Mouse (Mus musculus): ENCODE measurements around the gene Cdh4. TPM values are rescaled to one million over a fixed set of nuclear protein-coding genes. Genes with fewer than 3 reads are reported as not detected.

Cdh4 gene
- polyA plus RNA-seq, 1 experiment from 2014 or later, result 1.1 TPM

- Histone ChIP-seq H3K36me3 (ENCODE audit: control insufficient read depth, insufficient read depth, low read length) (no peaks in the 10 kb centered on the region), H3K4me1 (ENCODE audit: control insufficient read depth in 2 of 2, insufficient read depth in 2 of 2, low read length in 2 of 2) (no peaks in the 10 kb centered on the region; a peak in 1 of 4 replicates), H3K27ac (replicated peaks in 1 of 2; ENCODE audit: control insufficient read depth in 1 of 2, insufficient read depth in 1 of 2, low read depth in 2 of 2, low read length in 2 of 2) (no peak overlapping the region), H3K27me3 (ENCODE audit: control insufficient read depth, insufficient read depth, low read length) (no peaks in the 10 kb centered on the region), H3K9ac (ENCODE audit: low read length) (no peak overlapping the region), H3K4me2 (ENCODE audit: low read length) (no peak overlapping the region), H3K4me3 (ENCODE audit: control insufficient read depth in 1 of 2, insufficient read depth in 1 of 2, low read depth in 1 of 2, low read length in 2 of 2) (no peak overlapping the region), H3K9me3 (ENCODE audit: control insufficient read depth, low read length) (no peaks in the 10 kb centered on the region)
- ATAC-seq (ENCODE audit: insufficient number of reproducible peaks, insufficient read depth, low FRiP score, low read depth), result no peak
- WGBS, result 66% methylated on average over 3 of the region's 3 CpGs
These were observed 136.1 kb downstream of the Cdh4 start for GRCm38 (mm10) chr2:179578329-179578728.

DNA sequence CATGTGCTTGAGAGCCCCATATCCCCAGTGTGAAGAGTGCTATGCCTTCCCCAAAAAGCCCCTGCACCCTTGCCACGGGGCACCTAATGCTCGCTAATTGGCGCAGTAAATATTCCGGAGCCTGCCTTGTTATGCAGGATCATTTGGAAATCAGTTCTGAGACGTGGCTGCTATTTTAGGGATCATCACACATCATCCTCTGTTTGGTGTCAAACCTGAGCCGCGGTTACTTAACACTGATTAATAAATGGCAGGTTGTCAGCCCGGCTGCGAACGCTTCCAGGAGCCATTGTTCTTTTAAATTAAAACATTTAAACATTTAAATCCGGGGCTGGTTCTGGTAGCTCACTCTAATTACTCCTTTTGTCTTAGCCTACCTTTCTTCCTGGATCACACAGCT is 136.6 kb downstream of the Cdh4 start:
- ATAC-seq (ENCODE audit: insufficient number of reproducible peaks, insufficient read depth, low FRiP score, low read depth), result no peak
- WGBS, result 72% methylated on average over 11 of the region's 11 CpGs
- H3K9ac ChIP-seq (ENCODE audit: low read length), result no peak overlapping the region

DNA sequence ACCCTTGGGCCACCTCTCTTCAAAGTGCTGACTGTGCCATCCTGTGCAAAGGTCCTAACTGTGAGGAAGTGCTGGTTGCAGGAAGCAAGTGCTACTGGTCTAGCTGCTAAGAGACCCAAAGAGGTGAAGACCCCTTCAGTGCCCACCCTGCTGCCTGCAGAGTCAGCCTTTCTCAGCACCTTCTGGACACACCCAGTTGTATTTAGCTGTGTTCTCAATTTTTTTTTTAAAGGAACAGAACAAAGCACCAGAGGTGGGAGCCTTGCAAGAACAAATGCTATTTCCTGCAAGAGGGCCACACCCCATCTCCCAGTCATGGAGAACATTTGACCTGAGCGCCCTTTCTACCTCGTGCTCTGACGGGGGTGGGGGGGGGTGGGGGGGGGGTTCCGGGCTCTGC is 138.2 kb downstream of the Cdh4 start:
- H3K4me3 ChIP-seq (ENCODE audit: control insufficient read depth in 1 of 2, insufficient read depth in 1 of 2, low read depth in 1 of 2, low read length in 2 of 2), result no peak overlapping the region
- no peak overlapping the region for H3K9ac ChIP-seq (ENCODE audit: low read length)
- no peaks in the 10 kb centered on the region for H3K9me3 ChIP-seq (ENCODE audit: control insufficient read depth, low read length)
- no peak overlapping the region for H3K4me2 ChIP-seq (ENCODE audit: low read length)
- WGBS, result 57% methylated on average over 4 of the region's 4 CpGs
- no peak overlapping the region for H3K27ac ChIP-seq (replicated peaks in 1 of 2; ENCODE audit: control insufficient read depth in 1 of 2, insufficient read depth in 1 of 2, low read depth in 2 of 2, low read length in 2 of 2)
- ATAC-seq (ENCODE audit: insufficient number of reproducible peaks, insufficient read depth, low FRiP score, low read depth), result no peak
- H3K4me1 ChIP-seq (ENCODE audit: control insufficient read depth in 2 of 2, insufficient read depth in 2 of 2, low read length in 2 of 2), result no peaks in the 10 kb centered on the region; a peak in 1 of 4 replicates
- H3K27me3 ChIP-seq (ENCODE audit: control insufficient read depth, insufficient read depth, low read length), result no peaks in the 10 kb centered on the region
- no peaks in the 10 kb centered on the region for H3K36me3 ChIP-seq (ENCODE audit: control insufficient read depth, insufficient read depth, low read length)

More for the DNA sequence above, 136.6 kb downstream of the Cdh4 start:
- Histone ChIP-seq H3K9me3 (ENCODE audit: control insufficient read depth, low read length) (no peaks in the 10 kb centered on the region), H3K27me3 (ENCODE audit: control insufficient read depth, insufficient read depth, low read length) (no peaks in the 10 kb centered on the region), H3K27ac (replicated peaks in 1 of 2; ENCODE audit: control insufficient read depth in 1 of 2, insufficient read depth in 1 of 2, low read depth in 2 of 2, low read length in 2 of 2) (no peak overlapping the region), H3K4me1 (ENCODE audit: control insufficient read depth in 2 of 2, insufficient read depth in 2 of 2, low read length in 2 of 2) (no peaks in the 10 kb centered on the region; a peak in 1 of 4 replicates), H3K4me2 (ENCODE audit: low read length) (no peak overlapping the region), H3K4me3 (ENCODE audit: control insufficient read depth in 1 of 2, insufficient read depth in 1 of 2, low read depth in 1 of 2, low read length in 2 of 2) (no peak overlapping the region), H3K36me3 (ENCODE audit: control insufficient read depth, insufficient read depth, low read length) (no peaks in the 10 kb centered on the region)

DNA sequence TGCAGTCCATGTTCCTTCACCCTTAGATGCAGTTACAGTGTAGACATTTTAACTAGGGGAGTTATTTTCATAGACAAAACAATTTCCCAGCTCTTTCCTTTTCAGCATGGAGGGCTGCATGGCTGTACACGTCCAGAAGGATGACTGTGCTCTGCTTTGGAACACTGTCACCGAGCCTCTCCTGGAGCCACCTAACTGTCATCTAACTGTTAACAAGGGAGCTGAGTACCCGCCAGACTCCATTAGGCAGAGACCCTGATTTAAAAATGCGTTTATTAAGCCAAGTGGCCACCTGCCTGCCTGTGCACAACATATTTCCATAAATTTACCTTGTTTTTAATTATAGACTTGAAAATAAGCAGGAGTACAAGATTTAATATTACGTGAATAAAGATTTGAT is 138.8 kb downstream of the Cdh4 start:
- no peaks in the 10 kb centered on the region; a peak in 1 of 4 replicates for H3K4me1 ChIP-seq (ENCODE audit: control insufficient read depth in 2 of 2, insufficient read depth in 2 of 2, low read length in 2 of 2)
- H3K27me3 ChIP-seq (ENCODE audit: control insufficient read depth, insufficient read depth, low read length), result no peaks in the 10 kb centered on the region
- no peaks in the 10 kb centered on the region for H3K9me3 ChIP-seq (ENCODE audit: control insufficient read depth, low read length)
- ATAC-seq (ENCODE audit: insufficient number of reproducible peaks, insufficient read depth, low FRiP score, low read depth), result no peak
- no peak overlapping the region for H3K27ac ChIP-seq (replicated peaks in 1 of 2; ENCODE audit: control insufficient read depth in 1 of 2, insufficient read depth in 1 of 2, low read depth in 2 of 2, low read length in 2 of 2)
- H3K36me3 ChIP-seq (ENCODE audit: control insufficient read depth, insufficient read depth, low read length), result no peaks in the 10 kb centered on the region
- no peak overlapping the region for H3K4me3 ChIP-seq (ENCODE audit: control insufficient read depth in 1 of 2, insufficient read depth in 1 of 2, low read depth in 1 of 2, low read length in 2 of 2)
- no peak overlapping the region for H3K9ac ChIP-seq (ENCODE audit: low read length)
- WGBS, result 68% methylated on average over 5 of the region's 5 CpGs
- H3K4me2 ChIP-seq (ENCODE audit: low read length), result no peak overlapping the region

- 56% methylated on average over 16 of the region's 16 CpGs for WGBS
- H3K9me3 ChIP-seq (ENCODE audit: control insufficient read depth, low read length), result no peaks in the 10 kb centered on the region
- no peaks in the 10 kb centered on the region; a peak in 1 of 4 replicates for H3K4me1 ChIP-seq (ENCODE audit: control insufficient read depth in 2 of 2, insufficient read depth in 2 of 2, low read length in 2 of 2)
- H3K36me3 ChIP-seq (ENCODE audit: control insufficient read depth, insufficient read depth, low read length), result no peaks in the 10 kb centered on the region
- no peaks in the 10 kb centered on the region for H3K27me3 ChIP-seq (ENCODE audit: control insufficient read depth, insufficient read depth, low read length)
- no peak overlapping the region for H3K27ac ChIP-seq (replicated peaks in 1 of 2; ENCODE audit: control insufficient read depth in 1 of 2, insufficient read depth in 1 of 2, low read depth in 2 of 2, low read length in 2 of 2)
- peak overlapping the region; percentile 23; the same call in 1 of the 2 replicates for H3K4me2 ChIP-seq (ENCODE audit: low read length)
- ATAC-seq (ENCODE audit: insufficient number of reproducible peaks, insufficient read depth, low FRiP score, low read depth), result no peak
- no peak overlapping the region for H3K4me3 ChIP-seq (ENCODE audit: control insufficient read depth in 1 of 2, insufficient read depth in 1 of 2, low read depth in 1 of 2, low read length in 2 of 2)
- no peak overlapping the region for H3K9ac ChIP-seq (ENCODE audit: low read length)
These were observed 140.7 kb downstream of the Cdh4 start for GRCm38 (mm10) chr2:179582966-179583365.

DNA sequence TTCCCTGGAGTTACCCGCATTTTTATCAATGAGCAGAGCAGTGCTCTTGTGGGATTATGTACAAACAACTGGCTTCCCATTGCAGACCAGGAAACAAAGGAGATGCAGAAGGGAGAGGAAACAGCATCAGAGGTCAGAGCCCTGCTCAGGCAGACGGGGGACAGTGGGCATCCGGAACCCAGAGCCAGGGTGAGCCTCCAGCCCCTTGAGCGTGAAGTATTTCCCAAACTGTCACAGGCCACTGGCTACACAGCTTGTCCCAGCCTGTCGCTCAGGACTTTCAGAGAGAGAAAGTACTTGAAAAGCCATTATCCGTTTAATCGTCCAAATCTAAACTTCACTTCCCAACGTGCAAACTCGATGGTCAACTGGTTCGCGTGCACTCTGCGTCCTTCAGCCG is 142.4 kb downstream of the Cdh4 start:
- ATAC-seq (ENCODE audit: insufficient number of reproducible peaks, insufficient read depth, low FRiP score, low read depth), result no peak
- 63% methylated on average over 13 of the region's 13 CpGs for WGBS
- Histone ChIP-seq H3K9ac (ENCODE audit: low read length) (no peak overlapping the region), H3K27ac (replicated peaks in 1 of 2; ENCODE audit: control insufficient read depth in 1 of 2, insufficient read depth in 1 of 2, low read depth in 2 of 2, low read length in 2 of 2) (no peak overlapping the region), H3K4me2 (ENCODE audit: low read length) (no peak overlapping the region), H3K4me1 (ENCODE audit: control insufficient read depth in 2 of 2, insufficient read depth in 2 of 2, low read length in 2 of 2) (no peaks in the 10 kb centered on the region; a peak in 1 of 4 replicates), H3K27me3 (ENCODE audit: control insufficient read depth, insufficient read depth, low read length) (no peaks in the 10 kb centered on the region), H3K4me3 (ENCODE audit: control insufficient read depth in 1 of 2, insufficient read depth in 1 of 2, low read depth in 1 of 2, low read length in 2 of 2) (no peak overlapping the region), H3K36me3 (ENCODE audit: control insufficient read depth, insufficient read depth, low read length) (no peaks in the 10 kb centered on the region), H3K9me3 (ENCODE audit: control insufficient read depth, low read length) (no peaks in the 10 kb centered on the region)

GRCm38 (mm10) chr2:179586436-179586835 is 144.2 kb downstream of the Cdh4 start:
- H3K4me2 ChIP-seq (ENCODE audit: low read length), result no peak overlapping the region
- no peaks in the 10 kb centered on the region for H3K36me3 ChIP-seq (ENCODE audit: control insufficient read depth, insufficient read depth, low read length)
- ATAC-seq (ENCODE audit: insufficient number of reproducible peaks, insufficient read depth, low FRiP score, low read depth), result no peak
- no peak overlapping the region for H3K9ac ChIP-seq (ENCODE audit: low read length)
- no peaks in the 10 kb centered on the region for H3K27me3 ChIP-seq (ENCODE audit: control insufficient read depth, insufficient read depth, low read length)
- no peak overlapping the region for H3K27ac ChIP-seq (replicated peaks in 1 of 2; ENCODE audit: control insufficient read depth in 1 of 2, insufficient read depth in 1 of 2, low read depth in 2 of 2, low read length in 2 of 2)
- H3K9me3 ChIP-seq (ENCODE audit: control insufficient read depth, low read length), result no peaks in the 10 kb centered on the region
- 85% methylated on average over 11 of the region's 11 CpGs for WGBS
- H3K4me1 ChIP-seq (ENCODE audit: control insufficient read depth in 2 of 2, insufficient read depth in 2 of 2, low read length in 2 of 2), result no peaks in the 10 kb centered on the region; a peak in 1 of 4 replicates
- no peak overlapping the region for H3K4me3 ChIP-seq (ENCODE audit: control insufficient read depth in 1 of 2, insufficient read depth in 1 of 2, low read depth in 1 of 2, low read length in 2 of 2)

GRCm38 (mm10) chr2:179587069-179587468 is 144.8 kb downstream of the Cdh4 start:
- no peak for ATAC-seq (ENCODE audit: insufficient number of reproducible peaks, insufficient read depth, low FRiP score, low read depth)
- Histone ChIP-seq H3K4me3 (ENCODE audit: control insufficient read depth in 1 of 2, insufficient read depth in 1 of 2, low read depth in 1 of 2, low read length in 2 of 2) (no peak overlapping the region), H3K27ac (replicated peaks in 1 of 2; ENCODE audit: control insufficient read depth in 1 of 2, insufficient read depth in 1 of 2, low read depth in 2 of 2, low read length in 2 of 2) (no peak overlapping the region), H3K4me2 (ENCODE audit: low read length) (no peak overlapping the region), H3K36me3 (ENCODE audit: control insufficient read depth, insufficient read depth, low read length) (no peaks in the 10 kb centered on the region), H3K4me1 (ENCODE audit: control insufficient read depth in 2 of 2, insufficient read depth in 2 of 2, low read length in 2 of 2) (no peaks in the 10 kb centered on the region; a peak in 1 of 4 replicates), H3K9me3 (ENCODE audit: control insufficient read depth, low read length) (no peaks in the 10 kb centered on the region), H3K27me3 (ENCODE audit: control insufficient read depth, insufficient read depth, low read length) (no peaks in the 10 kb centered on the region), H3K9ac (ENCODE audit: low read length) (no peak overlapping the region)
- 63% methylated on average over 2 of the region's 2 CpGs for WGBS
